In the genomic region with DNA sequence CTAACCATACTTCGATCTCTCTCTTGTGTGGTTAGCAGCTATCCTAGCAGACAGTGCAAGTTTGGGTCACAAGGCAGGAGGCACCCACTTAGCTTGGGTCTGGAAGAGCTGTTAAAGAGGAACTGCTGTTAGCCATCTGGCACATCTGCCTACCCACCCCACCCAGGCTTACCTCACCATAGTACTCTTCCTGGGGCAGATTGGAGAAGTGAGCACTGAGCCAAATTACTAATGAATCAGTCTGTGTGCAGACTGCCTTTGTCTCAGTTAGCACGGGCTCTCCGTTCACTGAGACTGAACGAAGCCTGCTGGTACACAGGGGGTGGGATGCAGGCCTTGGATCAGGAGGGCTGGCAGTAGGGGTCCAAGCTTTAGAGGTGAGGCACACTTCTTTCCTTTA, we compare ENCODE assay signal across 9 mouse cellular contexts. TPM values are rescaled to one million over a fixed set of nuclear protein-coding genes. Genes with fewer than 3 reads are reported as not detected.
A peak's percentile ranks its signal among the peaks of the same experiment; 100 is the strongest.
DNase-seq lines count a peak whose midpoint lies in the region.
"Had no signal": no experiment of that assay in that cellular context is flagged by ENCODE, and none has a peak within 500 bp of the region (broad histone marks: within the 10 kb centered on the region; RNA-seq: fewer than 3 reads in every experiment).

No protein-coding gene starts in this region.

- intact Hi-C loops in left cerebral cortex, postnatal 14 days (cut with DNase I), result no loop called here

- peak; percentile 65 for DNase-seq in layer of hippocampus, adult 11-12 months (ENCODE audit: low spot score)
- no peak for DNase-seq in layer of hippocampus, postnatal 25 days (ENCODE audit: extremely low spot score in 1 of 2, low spot score in 1 of 2)
- peak; percentile 45 for DNase-seq in brain, adult 2 months (ENCODE audit: low read depth, low spot score)
- DNase-seq in layer of hippocampus, adult 9-10 months (ENCODE audit: low spot score), result peak; percentile 31
- peak; percentile 22 for DNase-seq in spleen, adult 12 weeks (ENCODE audit: low spot score)
- no peak for DNase-seq in right cerebral cortex, postnatal 14 days
- DNase-seq in left cerebral cortex, postnatal 14 days (ENCODE audit: low spot score in 2 of 2), result no peak
- DNase-seq: cerebellum, adult 8-10 months; thymus, postnatal 25 days had no signal

RNA-seq across cellular contexts. Expression of a gene that starts 6.0 kb away (rescaled TPM):
- total RNA-seq in layer of hippocampus, postnatal 25 days (2021), result 10 to 100 TPM; 13.7 to 17.1 TPM
- total RNA-seq in left cerebral cortex, postnatal 14 days (2021), result 1 to 10 TPM; 5.1 to 6.2 TPM

RNA-seq across cellular contexts. Expression of a gene that starts 49.7 kb away (rescaled TPM):
- 10 to 100 TPM; 69.1 to 70.6 TPM for total RNA-seq in layer of hippocampus, postnatal 25 days (2021)
- total RNA-seq in left cerebral cortex, postnatal 14 days (2021), result 10 to 100 TPM; 61.4 to 65.3 TPM

Comparison
In these comparisons a context has a peak if more than half of its experiments do, and no peak if none do; other contexts are left out.
1. DNase-seq: peak in layer of hippocampus, adult 11-12 months (single experiment), brain, adult 2 months (single experiment), layer of hippocampus, adult 9-10 months (single experiment) and spleen, adult 12 weeks (single experiment); none in layer of hippocampus, postnatal 25 days (0 of 2), right cerebral cortex, postnatal 14 days (single experiment) and left cerebral cortex, postnatal 14 days (0 of 2).